Mouse (Mus musculus) mesoderm, embryonic 11.5 days (tissue): ENCODE results near the gene Bcl2l14.

Experiments used
- DNase-seq: peaks from one replicate; pipeline ENCODE4 v3.0.0-alpha.2; 2012; ENCODE audit warnings: low read depth, low spot score

Bcl2l14 gene

DNA sequence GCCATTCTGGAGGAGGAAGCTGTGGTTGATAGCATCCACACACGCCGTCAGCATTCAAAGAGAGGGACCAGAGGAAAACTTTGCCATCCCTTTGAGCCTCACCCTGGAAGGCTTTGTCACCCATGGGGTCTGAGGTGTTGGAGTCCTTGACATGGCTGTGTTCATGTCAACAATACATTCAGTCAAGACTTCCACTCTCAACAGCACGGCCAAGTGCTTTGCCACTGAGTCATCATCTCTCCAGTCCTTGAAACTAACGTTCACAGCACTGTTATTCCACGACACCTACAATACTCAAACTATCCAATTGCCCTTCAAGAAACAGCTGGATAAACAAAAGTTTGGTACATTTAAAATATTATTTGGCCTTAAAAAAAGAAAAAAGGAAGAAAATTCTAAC, 46.1 kb downstream of the Bcl2l14 start:
- DNase-seq, result no peak

DNA sequence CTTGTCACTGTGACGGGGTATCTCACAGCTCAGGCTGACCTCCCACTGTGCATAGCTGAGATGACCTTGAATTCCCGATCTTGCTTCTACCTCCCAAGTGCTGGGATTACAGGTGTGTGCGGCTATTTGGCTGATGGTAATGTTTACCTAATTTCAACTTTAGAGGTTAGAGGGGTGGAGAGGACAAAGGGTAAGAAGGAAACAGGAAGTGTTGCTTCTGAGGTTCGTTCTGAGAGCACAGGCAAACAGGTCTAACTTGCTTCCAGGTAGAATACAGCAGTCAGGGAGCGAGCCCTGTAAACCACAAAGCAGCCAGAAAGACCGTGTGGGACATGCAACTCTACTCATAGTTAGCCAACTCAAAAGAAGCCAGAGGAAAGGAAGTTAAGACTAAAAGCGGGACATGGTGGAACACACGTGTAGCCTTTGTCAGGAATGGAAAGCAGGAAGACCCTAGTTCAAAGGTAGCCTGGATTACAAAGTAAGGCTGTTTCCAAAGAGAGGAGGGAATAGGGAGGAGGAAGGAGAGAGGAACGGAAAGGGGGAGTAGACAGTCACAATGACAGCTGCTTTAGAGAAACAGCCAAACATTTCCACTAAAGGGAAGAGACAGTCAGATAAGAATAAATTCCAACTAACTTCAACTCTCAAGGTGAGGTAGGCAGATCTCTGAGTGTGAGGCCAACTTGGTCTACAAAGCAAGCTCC, 47.2 kb downstream of the Bcl2l14 start:
- no peak for DNase-seq

DNA sequence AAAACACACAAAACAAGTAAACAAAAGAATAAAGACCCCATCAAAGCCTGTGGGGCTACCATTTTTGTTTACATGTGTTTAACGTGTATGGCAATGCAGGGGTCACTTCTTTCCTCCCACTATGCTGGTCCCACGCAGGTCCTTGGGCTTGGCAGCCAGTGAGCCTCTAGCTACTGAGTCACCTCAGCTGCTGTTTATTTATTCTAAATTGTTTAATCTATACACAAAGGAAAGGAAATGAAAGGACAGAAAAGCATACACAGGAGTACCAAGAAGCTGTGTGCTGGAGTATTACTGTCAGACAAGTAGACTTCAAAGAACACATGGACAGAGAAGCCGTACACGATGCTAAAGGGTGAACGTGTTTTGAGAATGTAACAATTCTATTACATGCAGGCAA, 47.8 kb downstream of the Bcl2l14 start:
- no peak for DNase-seq

DNA sequence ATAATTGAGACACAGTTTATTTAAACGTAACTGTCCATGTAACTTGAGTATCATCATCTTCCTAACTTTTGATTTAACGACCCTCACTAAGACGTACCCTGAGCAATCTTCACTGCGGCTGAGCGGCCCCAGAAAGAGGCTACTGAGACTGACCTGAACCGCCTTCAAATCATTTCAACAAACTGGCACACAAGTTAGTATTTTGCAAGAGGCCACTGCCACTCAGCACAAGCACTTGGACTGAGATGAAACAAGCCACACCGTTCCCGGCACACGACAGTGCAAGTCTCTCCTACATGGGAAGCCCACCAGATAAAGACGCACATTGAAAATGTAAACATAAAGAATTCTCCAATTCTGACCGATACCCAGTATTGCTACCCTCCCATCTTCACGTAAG, 52.3 kb downstream of the Bcl2l14 start:
- no peak for DNase-seq

DNA sequence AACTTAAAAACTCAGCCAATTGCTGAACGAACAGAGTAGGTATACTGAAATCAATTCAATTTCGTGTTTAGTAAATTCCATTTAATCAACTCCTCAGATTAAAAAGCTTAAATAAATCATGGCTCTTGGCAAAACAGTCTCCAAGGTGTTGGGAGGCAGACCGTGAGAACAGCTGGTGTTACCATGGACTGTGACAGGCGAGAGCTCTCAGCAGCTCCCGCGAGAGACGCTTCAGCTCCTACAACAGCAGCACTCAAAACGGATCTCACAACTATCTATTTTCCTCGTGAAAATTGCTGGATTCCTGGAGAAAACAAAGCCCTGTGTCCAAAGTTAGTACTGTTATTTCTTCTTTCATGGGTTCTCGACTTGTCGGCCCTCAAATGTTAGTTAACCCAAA, 53.8 kb downstream of the Bcl2l14 start:
- DNase-seq, result no peak

DNA sequence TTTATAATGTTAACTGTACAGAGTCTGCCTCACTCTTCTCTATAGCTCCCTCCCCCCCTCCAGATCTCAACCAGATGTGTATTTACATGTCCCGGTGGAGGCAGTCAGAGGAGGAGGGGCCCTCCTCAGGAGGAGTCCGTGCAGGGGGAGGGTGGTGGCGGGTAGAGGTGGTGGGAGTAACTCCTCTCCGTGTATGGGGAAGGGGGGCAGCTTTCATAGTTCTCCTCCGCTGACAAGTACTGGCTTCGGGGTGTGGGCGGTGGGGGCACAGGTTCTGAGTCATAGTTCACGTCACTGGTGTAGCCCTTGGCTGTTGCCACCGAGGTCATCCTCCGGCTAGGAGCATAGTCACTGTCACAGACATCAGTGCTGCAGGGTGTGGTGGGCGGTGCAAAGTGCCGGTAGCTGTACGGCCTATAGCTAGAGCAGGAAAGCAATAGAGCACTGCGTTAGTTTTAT, 54.6 kb downstream of the Bcl2l14 start:
- DNase-seq, result peak; percentile 51

DNA sequence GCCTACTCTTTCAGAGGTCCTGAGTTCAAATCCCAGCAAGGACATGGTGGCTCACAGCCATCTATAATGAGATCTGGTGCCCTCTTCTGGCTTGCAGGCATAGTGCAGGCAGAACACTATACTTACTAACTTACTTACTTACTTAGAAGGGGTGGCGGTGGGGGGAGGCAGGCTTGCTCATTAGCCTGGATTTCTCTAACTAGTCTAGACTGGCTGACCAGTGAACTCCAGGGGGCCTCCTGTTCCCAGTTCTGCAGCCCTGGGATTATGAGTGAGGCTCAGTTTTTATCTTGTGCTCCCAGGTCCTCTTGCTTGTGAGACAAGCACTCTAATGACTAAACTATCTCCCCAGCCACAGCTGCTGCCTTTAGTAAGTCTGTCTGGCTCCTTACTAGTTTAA, 58.0 kb downstream of the Bcl2l14 start:
- DNase-seq, result no peak

DNA sequence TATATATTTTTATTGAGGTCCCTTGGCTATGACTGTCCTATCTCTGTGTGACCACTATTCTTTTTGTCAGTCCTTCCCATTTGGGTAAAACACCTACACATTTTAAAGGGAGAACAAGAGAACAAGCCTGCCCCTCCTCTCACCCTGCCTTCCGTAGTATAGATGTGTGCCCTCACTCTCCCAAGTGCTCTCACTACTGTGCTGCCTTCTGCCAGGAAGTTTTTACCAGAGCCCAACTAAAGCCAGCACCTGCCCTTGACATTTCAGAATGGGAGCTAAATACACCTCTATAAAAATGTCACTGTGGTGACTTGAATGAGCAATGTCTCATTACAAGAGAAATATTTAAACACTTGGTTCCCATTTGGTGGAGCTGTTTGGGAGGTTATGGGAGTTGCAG, 62.3 kb downstream of the Bcl2l14 start:
- DNase-seq, result no peak

DNA sequence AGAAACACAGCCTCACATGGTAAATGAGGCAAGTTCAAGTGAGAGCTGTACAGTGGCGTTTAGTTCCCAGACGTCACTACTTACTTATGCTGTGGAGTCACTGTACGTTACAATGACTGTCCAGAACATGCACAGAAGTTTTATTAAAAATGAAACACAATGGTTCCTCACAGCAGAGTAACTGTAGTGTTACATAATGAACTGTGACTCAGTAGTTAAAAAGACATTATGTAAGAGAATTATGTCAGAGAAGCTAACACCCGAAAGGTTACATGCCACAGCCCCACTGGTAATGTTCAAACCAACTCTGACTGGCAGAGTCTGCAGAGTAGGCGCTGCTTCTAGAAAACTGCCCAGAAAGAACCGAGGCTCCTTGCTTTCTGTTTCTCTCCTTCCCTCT, 65.1 kb downstream of the Bcl2l14 start:
- no peak for DNase-seq

DNA sequence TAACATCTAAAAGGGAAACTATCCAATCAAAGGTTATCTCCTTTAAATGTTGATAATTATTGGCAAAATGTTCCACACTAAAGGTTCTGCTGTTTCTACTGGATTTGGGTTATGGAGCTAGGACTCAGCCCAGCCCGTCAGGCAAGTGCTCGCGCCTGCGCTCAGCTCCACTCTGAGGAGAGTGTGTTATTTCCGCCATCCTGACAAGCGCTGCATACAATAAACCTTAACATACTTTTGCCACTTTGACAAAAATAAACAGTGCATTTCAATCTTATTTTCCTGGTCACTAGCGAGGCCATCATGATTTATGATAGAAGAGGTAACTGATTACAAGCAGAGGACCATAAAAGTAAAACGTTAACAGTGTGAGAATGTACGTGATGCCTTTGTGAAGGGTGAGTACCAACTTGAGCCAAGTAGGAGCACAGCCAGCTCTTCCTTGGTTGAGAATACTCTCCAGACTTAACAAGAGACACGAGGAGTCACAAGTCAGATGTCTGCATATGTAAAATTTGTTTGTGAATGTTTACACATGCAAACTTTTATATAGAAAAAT, 70.6 kb downstream of the Bcl2l14 start:
- no peak for DNase-seq

DNA sequence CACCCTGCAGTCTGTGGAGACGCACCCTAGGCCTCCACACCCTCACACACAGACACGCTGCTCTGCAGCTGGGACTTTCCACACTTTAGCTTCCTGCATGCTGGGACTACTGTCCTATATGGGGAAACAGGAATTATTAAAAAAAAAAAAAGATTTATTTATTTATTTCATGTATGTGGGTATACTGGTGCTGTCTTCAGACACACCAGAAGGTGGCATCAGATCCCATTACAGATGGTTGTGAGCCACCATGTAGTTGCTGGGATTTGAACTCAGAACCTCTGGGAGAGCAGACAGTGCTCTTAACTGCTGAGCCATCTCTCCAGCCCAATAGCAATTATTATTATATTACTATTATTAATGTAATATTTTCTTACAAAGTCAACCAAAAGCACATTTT, 73.2 kb downstream of the Bcl2l14 start:
- no peak for DNase-seq

DNA sequence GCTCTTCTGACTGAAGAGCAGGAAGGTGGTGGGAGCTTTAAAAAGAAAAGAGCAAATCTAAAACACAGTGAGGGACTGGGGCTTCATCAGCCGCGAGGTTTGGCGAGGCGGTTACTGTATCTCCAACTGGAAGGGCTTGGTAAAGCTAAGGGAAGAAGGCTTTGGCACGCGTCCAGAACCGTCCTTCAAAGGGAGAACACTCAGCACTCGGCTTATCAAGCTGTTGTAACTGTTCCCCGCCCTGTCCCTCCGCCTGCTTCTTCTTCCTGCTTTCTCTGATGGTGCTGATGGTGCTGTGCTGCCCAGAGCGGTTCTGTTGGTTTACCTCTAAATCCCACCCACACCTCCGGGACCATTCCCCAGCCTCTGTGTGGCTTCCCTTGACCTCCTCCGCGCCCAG, 74.7 kb downstream of the Bcl2l14 start:
- DNase-seq, result no peak

DNA sequence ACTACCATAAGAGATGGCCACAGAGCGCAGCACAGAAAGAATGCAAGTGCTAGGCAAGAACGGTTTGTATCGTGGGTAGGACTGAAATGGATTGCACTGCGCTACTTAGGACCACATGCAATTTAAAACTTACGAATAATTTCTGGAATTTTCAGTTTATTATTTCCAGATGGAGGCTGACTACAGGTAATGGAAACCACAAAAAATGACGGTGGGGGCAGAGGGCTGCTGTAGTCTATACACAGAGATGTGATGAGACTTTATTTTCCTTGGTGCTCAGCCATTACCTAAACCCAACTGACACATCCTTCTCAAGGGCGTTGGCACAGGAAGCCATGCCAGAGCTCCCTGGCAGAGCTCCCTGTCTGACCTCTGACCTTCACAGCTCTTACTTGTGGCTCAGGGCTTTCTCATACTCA, 77.0 kb downstream of the Bcl2l14 start:
- peak; percentile 10 for DNase-seq

DNA sequence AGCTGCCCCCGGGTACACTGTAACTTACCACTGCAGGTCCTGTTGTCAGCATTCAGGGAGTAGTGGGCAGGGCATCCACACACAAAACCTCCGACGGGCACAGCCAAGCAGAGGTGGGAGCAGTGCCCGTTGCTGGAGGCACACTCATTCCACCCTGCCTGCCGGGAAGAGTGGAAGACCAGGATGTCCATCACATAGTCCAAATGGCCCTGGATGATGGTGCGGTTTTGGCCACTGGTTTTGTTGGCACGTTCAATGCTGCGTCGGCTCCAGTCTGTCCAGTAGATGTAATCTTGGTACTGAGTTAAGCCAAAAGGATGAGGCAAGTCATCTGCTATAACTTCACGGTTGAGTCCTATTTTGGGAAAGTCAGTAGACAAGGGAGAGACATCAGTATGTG, 83.4 kb downstream of the Bcl2l14 start:
- DNase-seq, result no peak

DNA sequence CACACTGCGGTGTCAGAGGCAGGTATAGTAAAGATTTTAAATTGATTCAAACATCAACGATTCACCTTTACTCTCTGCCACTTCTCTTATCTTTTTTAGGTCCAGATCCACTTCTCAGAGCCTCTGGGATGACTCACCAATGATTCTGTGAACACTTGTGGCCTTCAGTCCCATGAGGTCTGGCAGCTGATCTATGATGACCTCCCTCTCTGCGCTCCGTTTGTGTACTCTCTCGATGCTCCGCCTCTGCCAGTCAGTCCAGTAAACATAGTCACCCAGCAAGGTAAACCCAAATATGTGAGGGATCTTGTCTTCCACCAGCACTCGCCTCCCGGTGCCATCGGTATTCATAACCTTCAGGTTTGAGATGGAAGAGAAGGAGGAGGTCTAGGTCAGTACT, 90.2 kb downstream of the Bcl2l14 start:
- DNase-seq, result no peak
